Mouse (Mus musculus) heart, adult 9 months (tissue): Measurements from ENCODE around the gene Frmpd3.
A peak's percentile ranks its signal among the peaks of the same experiment; 100 is the strongest.
"Not testable (repeated sequence)": the region's sequence is repeated elsewhere in the genome, so short reads cannot be mapped to it uniquely, and the experiment has no call there.

ENCODE experiments used
- DNase-seq, 2 experiments: peaks; one replicate each; pipeline ENCODE4 v3.0.0; 2022; ENCODE audit warnings: low spot score in 2 of 2

Gene Frmpd3

DNA sequence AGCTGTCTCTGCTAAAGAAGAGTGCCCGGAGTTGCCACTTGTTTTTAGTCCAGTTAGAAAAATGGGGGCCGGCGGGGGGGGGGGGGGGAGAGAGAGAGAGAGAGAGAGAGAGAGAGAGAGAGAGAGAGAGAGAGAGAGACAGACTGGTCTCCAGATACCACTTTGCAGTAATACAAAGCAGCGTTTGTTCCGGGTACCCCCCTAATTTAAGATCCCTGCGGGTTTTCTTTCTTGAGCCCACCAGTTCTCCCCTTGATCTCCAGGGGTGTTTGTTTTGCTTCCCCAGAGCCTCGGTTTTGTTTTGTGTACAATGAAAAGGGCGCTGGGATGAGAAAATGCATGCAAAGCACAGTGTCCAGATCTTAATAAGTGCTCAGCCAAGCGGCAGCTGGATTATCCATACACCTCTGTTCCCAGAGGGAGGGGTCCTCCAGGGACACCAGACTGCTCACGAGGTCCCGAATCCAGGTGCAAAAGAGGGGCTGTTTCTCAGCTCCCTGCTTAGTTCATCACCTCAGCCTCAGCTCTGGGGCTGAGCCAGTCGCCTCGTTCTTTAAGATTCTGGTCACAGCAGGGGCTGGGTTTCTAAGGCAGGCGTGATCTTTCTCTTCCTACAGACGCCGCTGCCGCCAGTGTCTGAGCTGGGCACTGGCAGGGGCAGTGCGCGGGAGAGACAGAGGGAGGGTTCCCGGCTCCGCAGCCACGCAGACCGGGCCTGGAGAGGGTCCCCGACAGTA lies at the start of gene Frmpd3:
Gene Frmpd3 (plus strand): TSS at position 608 of the 737 bp plus-strand sequence.
- DNase-seq: no peak

DNA sequence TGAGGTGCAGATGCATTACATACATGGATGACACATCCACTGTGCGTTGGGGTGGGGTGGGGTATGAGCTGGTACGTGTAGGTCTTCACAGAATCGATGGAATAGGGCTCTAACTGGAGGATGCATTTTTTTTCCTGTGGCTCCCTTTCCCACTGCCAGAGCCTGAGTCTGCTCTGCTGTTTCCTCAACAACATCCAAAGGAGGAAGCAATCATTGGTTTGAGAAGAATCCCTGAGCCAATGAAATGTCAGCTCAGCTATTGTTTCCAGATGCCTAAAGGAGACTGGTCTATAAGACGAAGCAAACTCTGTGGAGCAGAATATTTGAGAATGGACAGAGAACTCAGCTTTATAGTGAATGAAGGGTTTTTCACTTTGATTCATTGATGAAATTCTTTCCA lies 38.3 kb upstream of the Frmpd3 start:
- no peak for DNase-seq

DNA sequence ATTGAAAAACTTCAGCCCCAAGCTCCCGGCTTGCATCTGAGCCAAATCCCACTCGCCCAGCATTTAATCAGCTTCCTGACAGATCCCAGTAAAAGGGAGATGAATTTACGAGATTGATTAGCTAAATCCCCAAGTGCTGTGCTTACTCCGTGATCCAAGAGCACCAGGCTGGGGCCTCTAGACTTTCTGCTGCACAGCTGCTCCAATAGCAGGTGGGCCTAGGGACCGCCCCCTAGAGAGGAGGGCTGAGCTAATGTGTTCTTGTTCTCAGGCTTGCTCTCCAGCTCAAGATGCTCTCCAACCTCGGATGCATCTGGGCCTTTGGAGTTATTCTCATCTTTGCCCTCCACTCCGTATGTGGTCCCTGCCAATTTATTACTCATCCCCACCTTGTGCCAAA lies 36.4 kb upstream of the Frmpd3 start:
- DNase-seq: no peak

DNA sequence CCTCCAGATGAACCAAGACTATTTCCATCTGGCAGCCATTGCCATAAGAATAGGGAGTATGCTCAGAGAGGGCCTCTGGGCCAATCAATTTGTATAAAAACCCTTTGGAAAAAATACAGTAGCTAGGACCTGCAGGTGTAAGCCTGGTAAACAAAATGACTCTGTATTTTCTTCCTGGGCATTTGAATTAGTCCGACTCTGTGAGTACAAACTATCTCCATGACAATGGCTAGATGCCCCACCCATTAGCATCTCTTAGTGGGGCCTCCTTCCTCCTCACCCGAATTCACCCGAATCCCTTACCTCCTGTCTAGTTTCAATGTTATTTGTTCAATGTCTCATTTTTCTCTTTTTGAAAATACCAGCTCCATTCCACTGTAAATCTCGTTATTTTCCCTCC lies 24.1 kb upstream of the Frmpd3 start:
- DNase-seq: no peak

DNA sequence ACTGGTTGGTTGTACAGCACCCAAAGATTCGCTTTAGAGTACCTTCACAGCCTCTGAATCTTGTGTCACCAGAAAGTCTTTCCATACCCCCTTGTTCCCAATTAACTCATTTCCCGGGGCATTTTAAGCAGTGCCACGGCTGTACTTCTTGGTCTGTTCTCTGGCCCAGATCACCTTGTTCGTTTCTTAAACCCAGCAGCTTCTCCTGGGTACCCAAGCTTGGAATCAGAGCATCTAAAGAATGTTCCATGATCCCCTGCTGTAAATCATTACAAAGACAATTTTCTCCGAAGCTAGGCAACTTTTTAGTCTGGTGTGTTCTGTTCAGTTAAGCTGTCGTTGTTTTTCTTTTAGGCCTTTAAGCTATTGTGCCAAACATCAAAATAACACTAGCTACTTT lies 22.9 kb upstream of the Frmpd3 start:
- DNase-seq: no peak

DNA sequence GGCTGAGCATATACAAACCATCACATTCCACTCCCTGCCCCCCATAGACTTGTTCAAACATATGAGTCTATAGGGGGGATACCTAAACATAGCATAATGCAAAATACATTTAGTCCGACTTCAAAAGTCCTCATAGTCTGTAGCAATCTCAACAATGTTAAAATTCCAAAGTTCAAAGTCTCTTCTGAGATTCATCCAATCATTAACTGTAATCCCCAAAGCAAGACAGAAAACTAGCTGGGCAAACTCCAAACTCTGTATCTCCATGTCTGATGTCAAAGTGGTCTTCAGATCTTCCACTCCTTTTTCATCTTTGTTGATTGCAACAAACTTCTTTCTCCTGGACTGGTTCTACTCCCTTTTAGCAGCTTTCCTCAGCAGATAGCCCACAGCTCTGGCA lies 21.4 kb upstream of the Frmpd3 start:
- not testable (repeated sequence) for DNase-seq

DNA sequence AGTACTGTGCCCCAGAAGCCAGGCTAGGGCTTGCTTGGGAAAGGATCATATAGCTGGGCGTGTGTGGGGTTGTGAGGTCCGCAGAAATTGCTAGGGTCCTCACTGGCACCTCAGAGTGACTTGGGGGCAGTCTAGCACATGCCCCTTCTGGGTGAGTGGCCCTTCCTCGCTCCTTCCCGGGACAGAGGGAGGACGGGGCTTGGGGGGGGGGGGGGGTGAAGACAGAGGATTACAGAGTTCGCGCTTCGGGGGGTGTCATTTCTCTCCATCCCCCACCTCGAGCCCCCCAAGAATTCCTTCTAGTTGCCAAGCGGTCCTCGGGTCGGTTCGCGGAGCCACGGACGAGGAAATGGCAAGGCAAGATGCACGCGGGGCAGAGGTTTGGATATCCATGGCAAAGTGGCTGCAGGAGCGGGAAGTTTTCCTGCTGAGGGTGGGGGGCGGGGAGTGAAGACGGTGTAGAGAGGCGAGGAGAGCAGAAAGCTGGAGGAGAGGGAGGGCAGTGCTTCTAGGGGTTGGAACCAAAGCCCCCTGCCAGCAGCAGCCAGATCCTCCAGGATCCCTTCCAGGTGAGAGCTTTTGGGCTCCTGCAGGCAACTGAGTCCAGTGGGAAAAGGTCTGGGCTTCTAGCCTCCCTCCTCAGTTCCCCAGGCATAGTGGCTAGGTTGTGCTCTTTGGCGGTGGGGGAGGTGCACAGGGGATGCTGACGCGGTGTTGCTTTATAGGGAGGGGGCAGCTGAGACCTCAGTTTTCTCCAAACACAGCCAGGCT lies 515 bp downstream of the Frmpd3 start:
- DNase-seq: no peak

DNA sequence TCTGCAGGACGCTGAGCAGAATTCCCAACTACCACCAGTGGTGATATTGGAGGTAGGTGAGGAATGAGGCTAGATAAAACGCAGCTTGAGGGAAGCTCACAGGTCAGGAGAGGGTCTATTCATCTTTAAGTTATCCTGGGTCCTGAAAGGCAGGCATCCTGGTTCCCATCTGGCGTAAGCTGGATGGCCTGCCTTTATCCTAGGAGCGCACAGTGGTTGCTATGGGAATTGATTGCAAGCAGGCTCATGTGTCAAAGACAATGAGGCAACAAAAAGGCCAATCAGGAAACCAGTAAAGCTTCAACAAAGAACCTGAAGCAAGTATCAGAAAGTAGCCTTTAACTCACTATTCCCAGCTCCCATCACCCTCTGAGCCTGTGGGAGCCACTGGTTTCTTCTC lies 33.6 kb downstream of the Frmpd3 start:
- no peak for DNase-seq

DNA sequence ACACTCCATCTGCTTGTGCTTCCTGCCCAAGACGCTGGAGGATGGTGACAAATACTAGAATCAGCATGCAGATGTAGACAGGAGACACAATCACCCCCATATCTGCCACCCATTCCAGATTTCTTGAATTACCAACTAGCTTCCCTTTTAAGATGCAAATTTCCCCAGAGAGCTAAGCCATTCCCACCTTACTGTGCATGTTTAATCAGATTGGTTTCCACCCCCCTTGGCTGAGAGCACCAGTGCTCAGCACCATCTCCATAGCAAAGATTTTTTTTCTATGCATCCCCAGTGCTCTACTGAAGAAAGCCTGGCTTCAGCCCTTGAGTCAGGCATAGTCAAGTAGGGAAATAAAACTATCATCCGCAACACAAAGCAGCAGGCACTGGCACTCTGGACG lies 57.9 kb downstream of the Frmpd3 start:
- no peak for DNase-seq

DNA sequence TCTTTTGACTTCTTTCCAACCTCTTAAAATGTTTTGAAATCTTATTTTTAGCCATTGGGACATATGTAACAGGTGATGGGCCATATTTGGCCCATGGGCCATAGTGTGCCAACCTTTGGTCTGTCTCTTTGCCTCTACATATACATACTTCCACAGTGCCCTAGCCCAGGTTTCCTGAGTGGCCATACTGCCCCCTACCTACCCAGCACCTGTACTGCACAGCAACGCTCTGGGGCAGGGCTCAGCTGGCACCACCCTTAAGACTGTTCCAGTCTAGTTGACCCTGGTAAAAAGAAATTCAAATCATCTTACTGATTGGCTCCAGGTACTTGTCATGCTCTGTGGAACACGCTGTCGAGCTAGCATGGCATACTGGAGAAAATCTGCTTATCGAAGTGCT lies 60.8 kb downstream of the Frmpd3 start:
- no peak for DNase-seq

DNA sequence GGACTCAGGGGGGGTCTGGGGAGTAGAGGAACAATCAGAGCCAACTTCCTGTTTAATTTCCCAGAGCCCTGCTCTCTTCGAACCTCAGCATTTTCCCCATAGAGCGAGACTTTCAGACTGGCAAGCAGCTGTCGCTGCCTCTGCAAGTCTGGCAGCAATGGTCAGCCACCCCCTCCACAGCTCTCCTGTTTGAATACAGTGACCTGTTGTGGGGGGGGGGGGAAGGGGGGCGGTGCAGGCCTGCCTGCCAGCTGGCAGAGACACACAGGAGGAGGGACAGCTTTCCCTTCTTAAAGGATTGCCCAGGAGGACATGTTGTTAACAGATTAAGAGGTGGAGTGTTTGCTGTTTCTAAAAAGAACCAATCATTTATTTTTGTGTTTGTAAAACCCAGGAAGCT lies 64.0 kb downstream of the Frmpd3 start:
- DNase-seq: no peak

DNA sequence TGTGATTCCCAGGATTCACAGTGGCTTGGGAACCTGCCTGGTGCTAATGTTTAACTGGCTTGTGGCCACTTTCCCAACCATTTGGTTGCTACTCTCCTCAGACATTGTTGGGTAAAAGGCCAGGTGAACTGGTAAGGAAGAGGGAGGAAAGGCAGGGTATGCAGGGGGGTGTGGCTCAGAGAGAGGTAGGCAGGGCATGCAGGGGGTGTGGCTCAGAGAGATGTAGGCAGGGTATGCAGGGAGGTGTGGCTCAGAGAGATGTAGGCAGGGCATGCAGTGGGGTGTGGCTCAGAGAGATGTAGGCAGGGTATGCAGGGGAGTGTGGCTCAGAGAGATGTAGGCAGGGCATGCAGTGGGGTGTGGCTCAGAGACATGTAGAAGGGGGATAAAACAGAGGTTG lies 64.4 kb downstream of the Frmpd3 start:
- no peak for DNase-seq

DNA sequence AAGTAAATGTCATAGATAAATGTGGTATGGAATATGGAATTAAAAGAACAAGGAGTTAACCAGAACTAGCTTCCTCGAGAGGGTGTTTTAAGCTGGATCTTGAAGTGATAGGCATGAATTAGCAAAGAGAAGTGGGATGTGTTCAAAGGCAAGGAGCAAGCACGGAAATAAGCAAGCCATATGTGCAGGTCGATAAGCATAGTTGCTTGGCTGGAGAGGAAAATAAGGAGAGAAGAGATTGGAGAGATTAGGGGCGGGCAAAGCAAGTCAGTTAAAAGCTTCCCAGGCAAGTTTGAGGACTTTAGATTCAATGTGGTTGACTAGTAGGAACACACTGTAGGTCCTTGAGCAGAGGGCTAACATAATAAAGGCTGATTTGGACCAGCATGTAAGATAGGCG lies 65.5 kb downstream of the Frmpd3 start:
- DNase-seq: no peak

DNA sequence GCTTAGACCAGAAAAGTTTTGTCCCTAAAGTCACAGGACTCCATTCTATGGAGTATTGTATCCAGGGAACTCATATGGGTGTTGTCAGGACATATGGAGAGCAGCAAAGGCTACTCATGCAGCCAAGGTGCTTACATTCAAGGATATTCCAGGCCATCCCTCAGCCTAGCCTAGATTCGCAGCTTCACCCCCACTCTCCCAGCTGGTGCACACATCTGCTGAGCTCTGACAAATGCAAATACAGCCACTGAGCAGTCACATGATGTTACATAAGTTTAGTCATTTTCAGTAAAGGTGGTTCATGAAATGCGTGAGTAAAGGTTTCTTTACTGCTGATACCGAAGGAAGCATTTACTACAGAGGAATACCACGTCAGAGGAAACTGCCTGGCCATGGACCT lies 76.4 kb downstream of the Frmpd3 start:
- no peak for DNase-seq

DNA sequence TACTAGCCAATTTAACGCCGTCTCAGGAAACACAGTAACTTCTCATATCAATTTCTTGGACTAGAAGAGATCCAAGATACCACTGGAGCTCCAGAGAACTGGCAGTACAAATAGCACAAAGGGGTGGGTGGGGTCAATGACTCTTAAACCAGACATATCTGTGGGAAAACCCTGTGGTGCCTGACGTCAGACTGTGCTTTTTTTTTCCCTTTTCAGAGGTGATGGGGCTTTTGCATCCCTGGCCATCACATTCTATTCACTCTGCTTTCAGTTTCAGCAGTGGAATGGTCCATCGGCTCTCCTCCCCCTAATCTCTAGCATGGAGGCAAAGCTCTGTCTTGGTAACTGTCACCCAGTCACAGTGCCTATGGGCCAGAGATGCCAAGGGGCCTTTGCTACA lies 85.1 kb downstream of the Frmpd3 start:
- DNase-seq: no peak

DNA sequence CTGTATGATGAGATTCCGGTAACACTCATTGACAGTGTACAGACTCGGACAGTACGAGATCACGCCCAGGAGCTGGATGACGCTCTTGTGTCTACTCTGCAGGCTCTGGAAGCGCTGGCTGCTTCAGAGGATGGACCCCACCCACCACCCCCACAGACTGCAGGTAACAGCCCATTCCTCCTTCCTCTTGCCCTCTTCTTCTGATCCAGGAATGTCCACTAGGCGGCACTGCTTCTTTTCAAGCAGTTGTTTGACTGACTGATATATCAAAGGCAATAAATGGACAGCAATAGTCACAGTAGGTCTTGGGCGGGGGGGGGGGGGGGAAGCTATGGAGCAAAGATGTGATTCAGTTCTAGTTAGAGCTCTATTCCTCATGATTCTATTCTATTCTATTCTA lies 86.2 kb downstream of the Frmpd3 start:
- DNase-seq: no peak

DNA sequence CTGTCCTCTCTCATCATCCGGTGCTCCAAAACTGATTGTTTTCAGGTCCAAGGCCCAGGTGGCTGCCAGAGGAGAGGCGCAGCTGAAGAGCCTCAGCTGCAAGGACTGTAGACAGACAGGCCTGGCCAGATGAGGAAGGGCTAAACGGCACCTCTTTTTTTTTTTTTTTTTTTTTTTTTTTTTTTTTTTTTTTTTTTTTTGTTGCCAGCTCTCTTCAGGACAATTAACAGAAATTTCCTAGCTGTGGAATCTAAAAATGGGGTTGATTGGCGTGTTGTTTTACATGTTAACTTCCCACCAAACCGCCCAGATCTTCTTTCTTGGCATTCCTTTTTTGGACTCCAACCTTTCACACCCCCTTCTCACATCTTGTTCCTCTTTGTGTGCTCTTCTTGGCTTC lies 87.9 kb downstream of the Frmpd3 start:
- DNase-seq: no peak

DNA sequence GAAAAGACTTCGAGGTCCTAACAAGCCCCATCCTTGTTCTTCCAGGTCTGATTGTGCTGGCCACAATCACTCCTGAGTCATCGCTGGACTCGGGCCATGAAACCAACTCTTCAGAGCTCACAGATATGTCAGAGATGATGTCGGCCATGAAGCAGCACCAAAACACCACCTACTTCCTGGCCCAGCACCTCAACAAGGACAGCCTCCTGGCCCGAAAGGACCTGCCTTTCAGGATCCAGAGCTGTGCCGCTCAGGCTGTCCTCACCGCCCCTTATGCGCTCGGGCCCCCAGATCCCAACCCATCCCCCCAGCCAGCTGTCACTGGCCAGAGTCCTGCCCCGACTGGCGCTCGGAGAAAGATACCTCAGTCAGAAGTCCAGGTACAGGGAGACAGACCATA lies 88.4 kb downstream of the Frmpd3 start:
- DNase-seq: no peak

DNA sequence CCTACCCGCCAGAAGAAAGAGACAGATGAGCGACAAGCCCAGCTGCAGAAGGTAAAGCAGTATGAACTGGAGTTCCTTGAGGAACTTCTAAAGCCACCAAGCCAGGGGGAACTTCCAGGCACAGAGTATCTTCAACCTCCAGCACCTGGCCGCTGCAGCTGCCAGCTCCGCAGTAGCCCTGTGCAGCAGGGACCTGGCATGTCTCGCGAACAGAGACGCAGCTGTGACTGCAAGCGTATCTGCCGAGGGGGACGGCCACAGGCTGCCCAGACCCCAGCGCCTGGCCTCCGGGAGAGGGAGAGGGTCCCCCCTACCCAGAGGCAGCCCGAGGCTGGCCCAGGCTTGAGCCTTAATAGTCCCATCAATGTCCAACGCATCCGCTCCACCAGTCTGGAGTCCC lies 89.9 kb downstream of the Frmpd3 start:
- no peak for DNase-seq

DNA sequence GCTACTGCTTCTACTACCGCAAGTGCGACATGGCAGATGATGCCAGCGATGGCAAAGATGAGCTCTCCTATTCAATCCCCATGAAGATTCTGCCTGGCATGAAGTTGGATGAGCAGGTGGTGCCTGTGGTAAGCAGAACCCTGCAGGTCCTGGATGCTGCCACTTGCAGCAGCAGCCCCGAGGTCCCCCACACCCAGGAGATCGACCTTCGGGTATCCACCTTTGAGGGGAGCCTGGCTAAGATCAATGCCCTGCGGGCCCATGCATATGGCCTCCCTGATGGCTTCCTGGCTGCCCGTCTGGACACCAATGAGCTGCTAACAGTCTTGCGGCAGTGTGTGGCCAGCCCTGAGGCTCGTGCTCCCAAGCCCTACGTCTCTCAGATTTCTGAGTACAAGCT lies 90.7 kb downstream of the Frmpd3 start:
- DNase-seq: no peak

DNA sequence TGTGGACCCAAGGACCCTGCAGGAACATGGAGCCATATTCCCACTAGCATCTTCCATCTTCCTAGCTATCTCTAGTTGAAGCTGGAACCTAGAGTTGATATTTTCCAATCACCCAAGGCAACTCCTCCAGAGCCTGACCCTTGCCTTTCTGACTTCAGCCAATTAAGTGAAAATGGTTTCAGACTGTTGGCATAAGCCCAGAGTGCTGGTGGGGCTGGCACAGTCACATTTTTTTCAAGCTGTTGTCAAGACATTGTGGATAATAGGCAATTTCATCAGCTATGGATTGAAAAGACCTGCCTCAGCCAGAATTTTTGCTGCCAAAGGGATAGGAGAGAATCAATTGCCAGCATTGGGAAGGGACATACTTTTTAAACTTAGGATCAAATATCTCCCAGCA lies 95.8 kb downstream of the Frmpd3 start:
- no peak for DNase-seq

DNA sequence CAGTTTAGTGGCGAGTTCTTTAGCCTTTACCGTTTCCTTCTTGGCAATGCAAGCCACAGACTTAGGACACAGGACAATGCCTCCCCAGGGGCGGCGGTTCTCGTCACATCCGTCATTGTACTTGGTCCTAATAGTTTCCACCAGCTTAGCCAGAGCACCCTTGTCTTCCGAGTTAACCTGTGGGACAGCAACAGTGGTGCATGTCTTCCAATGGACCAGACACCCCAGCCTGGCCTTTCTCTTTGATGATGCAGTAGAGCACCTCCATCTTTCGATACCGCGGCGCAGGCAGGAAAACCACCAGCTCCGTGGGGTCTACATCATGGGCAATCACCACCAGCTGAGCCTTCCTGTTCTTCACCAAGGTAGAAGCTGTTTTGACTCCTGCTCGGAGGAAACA lies 103.5 kb downstream of the Frmpd3 start:
- peak in 1 of 2 experiments; percentile 48 for DNase-seq

DNA sequence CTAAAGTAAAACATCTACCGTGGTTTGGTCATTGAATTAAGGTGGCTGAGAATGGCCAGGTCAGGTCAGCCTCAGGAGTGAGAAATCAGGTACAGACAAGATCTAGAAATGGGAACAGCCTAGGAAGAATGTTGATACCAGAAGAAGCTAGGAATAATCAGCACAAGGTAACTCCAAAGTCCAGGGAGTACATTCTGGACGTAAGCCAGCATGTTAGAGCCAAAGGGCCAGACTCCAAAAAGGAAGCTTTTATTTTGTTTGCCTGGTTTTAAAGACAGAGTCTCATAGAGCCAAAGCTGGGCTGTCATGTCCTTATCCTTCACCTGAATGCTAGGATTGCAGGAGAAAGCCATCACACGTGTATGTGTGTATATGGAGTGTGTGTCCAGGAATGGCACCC lies 108.0 kb downstream of the Frmpd3 start:
- DNase-seq: peak in 1 of 2 experiments; percentile 7
